Mouse (Mus musculus): ENCODE results near the gene Flot2. TPM values are rescaled to one million over a fixed set of nuclear protein-coding genes. Genes with fewer than 3 reads are reported as not detected.
A peak's percentile ranks its signal among the peaks of the same experiment; 100 is the strongest.

The Flot2 gene
- polyA plus RNA-seq (2011; ENCODE audit: insufficient read length, low read depth, missing spikeins): 70.0 and 71.3 TPM in 2 replicates

DNA sequence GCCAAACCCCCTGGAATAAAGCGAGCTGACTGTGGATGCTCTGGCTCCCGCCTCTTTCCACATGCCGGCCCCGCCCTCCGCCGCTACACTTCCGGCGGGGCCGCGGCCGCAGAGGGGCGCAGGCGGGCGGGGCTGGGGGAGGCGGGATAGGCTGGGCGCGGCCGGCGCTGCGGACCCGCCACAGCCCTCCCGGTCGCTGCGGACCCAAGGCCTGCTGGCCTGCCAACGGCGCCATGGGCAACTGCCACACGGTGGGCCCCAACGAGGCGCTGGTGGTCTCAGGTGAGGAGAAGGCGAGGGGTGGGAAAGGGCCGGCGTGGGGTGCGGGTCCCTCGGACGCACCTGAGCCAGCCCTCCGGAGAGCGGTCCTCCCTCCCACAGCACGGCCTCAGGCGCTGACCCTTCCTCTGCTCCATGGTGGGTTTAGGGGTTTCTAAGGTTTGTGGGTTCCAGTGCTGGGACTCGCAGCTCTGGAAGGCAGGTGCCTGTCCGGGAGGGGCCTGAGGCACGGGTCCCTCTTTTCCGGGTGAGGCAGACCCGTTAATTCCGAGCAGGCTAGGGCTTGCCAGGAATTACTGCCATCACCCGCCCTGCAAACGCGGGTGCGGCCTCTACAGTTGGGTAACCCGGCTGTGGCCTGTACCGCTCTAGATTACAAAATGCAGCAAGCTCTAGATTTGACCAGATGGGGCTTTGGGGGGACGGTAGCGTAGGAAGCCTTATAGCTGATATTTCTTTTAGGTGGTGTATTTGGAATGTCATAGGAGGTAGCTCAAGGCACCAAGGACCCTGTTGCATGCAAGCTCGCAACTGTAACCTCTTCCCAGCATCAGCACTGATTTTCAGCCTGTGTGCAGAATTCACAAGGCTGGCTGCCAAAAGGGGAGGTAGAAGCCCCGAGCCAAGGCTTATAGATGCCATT, at the start of gene Flot2:
Gene Flot2 (plus strand): TSS at position 101 of the 922 bp plus-strand sequence.
- TF ChIP-seq POLR2A (IDR thresholded peaks at IDR 0.05; ENCODE audit: low read depth, low read length): peak; percentile 75
- TF ChIP-seq CTCF (IDR thresholded peaks at IDR 0.05; ENCODE audit: borderline replicate concordance, insufficient read depth, low read length): no peak
- Histone ChIP-seq H3K4me1 (ENCODE audit: control insufficient read depth, insufficient read depth, low read length) (no peaks in the 10 kb centered on the region), H3K4me3 (ENCODE audit: insufficient read depth, low read length) (peak within 1 kb of the TSS; percentile 95), H3K27ac (ENCODE audit: insufficient read depth, low read length) (peak within 1 kb of the TSS; percentile 67)

DNA sequence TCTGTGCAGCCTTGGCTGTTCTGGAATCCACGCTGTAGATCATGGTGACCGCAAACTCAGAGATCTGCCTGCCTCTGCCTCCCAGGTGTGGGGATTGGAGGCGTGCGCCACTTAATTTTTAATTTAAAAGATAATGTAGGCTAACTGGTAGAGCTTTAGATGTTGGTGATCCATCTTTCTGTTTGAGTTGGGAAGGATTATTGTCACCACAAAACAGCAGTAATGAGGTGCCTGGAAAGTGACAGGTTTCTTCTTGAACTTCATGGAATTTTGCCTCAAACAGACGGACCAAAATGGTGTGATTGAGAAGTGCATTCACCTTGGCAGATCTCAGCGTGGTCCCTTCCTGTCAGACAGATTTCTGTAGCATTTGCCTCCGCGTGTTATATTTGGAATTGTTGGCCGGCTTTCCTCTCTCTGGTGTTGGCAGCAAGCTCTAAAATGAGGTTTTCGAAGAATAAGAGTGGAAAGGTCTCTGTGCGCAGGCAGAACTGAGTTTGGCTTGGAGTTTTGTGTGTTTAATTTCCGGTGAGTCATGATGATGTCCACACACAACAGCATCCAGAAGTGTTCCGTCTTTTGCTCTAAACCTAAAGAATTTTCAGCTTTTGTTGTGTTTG, 48.5 kb upstream of the Flot2 start:
- Histone ChIP-seq H3K27ac (ENCODE audit: insufficient read depth, low read length) (no peak overlapping the region), H3K4me1 (ENCODE audit: control insufficient read depth, insufficient read depth, low read length) (peaks cover 2% of the 10 kb centered on the region; the same call in 1 of the 2 replicates), H3K4me3 (ENCODE audit: insufficient read depth, low read length) (no peak overlapping the region)
- TF ChIP-seq CTCF (IDR thresholded peaks at IDR 0.05; ENCODE audit: borderline replicate concordance, insufficient read depth, low read length) (no peak), POLR2A (IDR thresholded peaks at IDR 0.05; ENCODE audit: low read depth, low read length) (no peak)

DNA sequence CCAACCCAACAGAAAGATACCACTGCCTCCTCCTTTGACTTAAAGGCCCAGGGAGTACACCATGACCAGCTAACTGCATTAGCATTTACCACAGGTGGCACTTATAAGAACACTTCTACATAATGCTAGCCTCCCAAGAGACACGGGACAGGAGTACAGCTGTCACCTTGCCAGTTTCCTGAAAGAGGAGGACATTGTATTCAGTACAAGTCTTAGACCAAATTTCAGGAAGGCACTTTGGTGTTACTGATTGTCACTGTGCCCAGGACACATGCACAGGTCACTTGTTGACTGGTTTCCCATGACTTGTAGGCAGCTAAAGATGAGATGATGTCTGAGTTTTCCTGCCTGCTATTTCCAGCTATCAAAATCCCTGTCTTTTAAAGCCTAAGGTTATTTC, 42.2 kb upstream of the Flot2 start:
- H3K27ac ChIP-seq (ENCODE audit: insufficient read depth, low read length): no peak overlapping the region
- H3K4me1 ChIP-seq (ENCODE audit: control insufficient read depth, insufficient read depth, low read length): no peaks in the 10 kb centered on the region
- TF ChIP-seq CTCF (IDR thresholded peaks at IDR 0.05; ENCODE audit: borderline replicate concordance, insufficient read depth, low read length): no peak
- TF ChIP-seq POLR2A (IDR thresholded peaks at IDR 0.05; ENCODE audit: low read depth, low read length): no peak
- H3K4me3 ChIP-seq (ENCODE audit: insufficient read depth, low read length): no peak overlapping the region

DNA sequence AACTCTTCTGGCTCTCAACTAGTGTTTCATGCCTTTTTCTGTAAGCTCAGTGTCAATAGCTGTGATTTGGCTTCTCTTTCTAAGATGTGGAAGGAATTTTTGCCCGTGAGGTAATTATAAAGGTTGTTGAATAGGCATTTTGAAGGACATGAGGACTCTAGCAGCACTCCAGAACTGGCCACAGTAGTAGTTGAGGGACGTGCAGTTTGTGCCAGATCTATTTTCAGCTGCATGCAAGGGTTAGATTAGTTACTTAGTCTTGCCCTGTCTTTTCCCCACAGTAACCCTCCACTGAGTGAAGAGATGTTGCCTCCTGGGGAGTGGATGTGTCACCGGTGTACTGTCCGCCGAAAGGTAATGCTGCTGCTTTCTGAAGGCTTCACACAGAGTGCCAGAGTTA, 31.3 kb upstream of the Flot2 start:
- no peak overlapping the region for H3K4me3 ChIP-seq (ENCODE audit: insufficient read depth, low read length)
- H3K4me1 ChIP-seq (ENCODE audit: control insufficient read depth, insufficient read depth, low read length): no peaks in the 10 kb centered on the region; the same call in 1 of the 2 replicates
- TF ChIP-seq CTCF (IDR thresholded peaks at IDR 0.05; ENCODE audit: borderline replicate concordance, insufficient read depth, low read length) (no peak), POLR2A (IDR thresholded peaks at IDR 0.05; ENCODE audit: low read depth, low read length) (no peak)
- no peak overlapping the region for H3K27ac ChIP-seq (ENCODE audit: insufficient read depth, low read length)

DNA sequence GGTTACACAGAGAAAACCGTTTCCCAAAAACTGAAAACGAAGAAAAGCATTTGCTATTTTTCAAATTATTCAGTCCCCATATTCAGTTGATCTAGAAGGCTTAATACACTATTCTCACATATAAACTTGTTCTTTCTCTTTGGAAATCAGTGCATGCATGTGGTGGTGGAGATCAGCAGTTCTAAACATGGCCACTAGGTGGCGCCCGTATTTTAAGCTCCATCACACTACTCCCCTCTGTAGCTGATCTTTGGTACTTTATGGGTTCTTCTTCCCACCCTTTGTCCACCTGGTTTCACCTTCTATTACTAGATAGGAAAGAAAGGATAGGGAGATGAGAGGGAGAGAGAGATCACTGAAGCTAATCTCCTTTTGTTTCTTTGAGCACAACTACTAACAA, 18.1 kb upstream of the Flot2 start:
- Histone ChIP-seq H3K4me1 (ENCODE audit: control insufficient read depth, insufficient read depth, low read length) (no peaks in the 10 kb centered on the region), H3K27ac (ENCODE audit: insufficient read depth, low read length) (no peak overlapping the region), H3K4me3 (ENCODE audit: insufficient read depth, low read length) (no peak overlapping the region)
- no peak for TF ChIP-seq POLR2A (IDR thresholded peaks at IDR 0.05; ENCODE audit: low read depth, low read length)
- peak; percentile 32; the same call in 1 of the 2 replicates for TF ChIP-seq CTCF (IDR thresholded peaks at IDR 0.05; ENCODE audit: borderline replicate concordance, insufficient read depth, low read length)

DNA sequence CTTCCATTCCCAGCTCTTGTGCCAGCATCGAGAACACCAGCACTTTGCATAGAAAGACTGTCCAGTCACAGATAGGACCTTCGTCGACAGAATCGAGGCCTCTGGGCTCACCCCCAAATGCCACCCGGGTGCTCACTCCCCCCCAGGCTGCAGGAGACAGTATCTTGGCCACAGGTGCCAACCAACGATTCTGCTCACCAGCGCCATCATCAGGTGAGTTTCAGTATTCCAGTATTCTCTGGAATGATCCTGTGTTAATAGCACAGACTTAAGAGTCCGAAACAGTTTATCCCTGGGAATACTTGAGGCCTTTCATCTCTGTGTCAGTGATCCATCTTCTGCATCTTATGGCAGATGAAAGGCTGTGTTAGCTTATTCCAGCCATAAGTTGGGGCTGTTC, 14.1 kb upstream of the Flot2 start:
- H3K4me3 ChIP-seq (ENCODE audit: insufficient read depth, low read length): no peak overlapping the region
- peak; percentile 21; the same call in 1 of the 2 replicates for TF ChIP-seq CTCF (IDR thresholded peaks at IDR 0.05; ENCODE audit: borderline replicate concordance, insufficient read depth, low read length)
- TF ChIP-seq POLR2A (IDR thresholded peaks at IDR 0.05; ENCODE audit: low read depth, low read length): no peak
- H3K4me1 ChIP-seq (ENCODE audit: control insufficient read depth, insufficient read depth, low read length): no peaks in the 10 kb centered on the region
- H3K27ac ChIP-seq (ENCODE audit: insufficient read depth, low read length): no peak overlapping the region

DNA sequence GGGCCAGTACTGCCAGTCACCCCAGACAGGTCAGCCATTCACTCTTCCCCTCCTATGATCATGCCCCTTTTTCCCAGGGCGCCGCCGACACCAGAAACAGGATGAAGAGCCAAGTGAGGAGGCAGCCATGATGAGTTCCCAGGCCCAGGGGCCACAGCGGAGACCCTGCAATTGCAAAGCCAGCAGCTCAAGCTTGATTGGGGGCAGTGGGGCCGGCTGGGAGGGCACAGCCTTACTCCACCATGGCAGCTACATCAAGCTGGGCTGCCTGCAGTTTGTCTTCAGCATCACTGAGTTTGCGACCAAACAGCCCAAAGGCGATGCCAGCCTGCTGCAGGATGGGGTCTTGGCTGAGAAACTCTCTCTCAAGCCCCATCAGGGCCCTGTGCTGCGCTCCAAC, 8.5 kb upstream of the Flot2 start:
- H3K4me1 ChIP-seq (ENCODE audit: control insufficient read depth, insufficient read depth, low read length): peaks cover 4% of the 10 kb centered on the region
- H3K27ac ChIP-seq (ENCODE audit: insufficient read depth, low read length): no peak overlapping the region
- H3K4me3 ChIP-seq (ENCODE audit: insufficient read depth, low read length): no peak overlapping the region
- TF ChIP-seq CTCF (IDR thresholded peaks at IDR 0.05; ENCODE audit: borderline replicate concordance, insufficient read depth, low read length) (no peak), POLR2A (IDR thresholded peaks at IDR 0.05; ENCODE audit: low read depth, low read length) (no peak)

DNA sequence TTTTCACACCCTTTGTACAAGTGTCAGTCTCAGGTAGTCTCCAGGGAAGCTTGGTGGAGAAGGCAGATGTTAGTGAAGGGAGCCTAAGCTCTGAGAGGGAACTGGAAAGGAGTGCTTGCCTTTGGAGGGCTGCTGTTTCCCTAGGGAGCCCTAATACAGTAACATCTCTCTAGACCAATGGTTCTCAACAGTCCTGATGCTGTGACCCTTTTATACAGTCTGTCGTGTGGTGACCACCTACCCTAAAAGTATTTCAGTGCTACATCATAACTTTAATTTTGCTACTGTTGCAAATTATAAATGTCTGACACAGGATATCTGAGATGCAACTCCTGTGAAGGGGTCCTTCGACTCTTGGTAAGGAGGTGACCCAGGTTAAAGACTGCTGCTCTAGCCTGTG, 7.1 kb upstream of the Flot2 start:
- no peak overlapping the region for H3K27ac ChIP-seq (ENCODE audit: insufficient read depth, low read length)
- TF ChIP-seq POLR2A (IDR thresholded peaks at IDR 0.05; ENCODE audit: low read depth, low read length) (no peak), CTCF (IDR thresholded peaks at IDR 0.05; ENCODE audit: borderline replicate concordance, insufficient read depth, low read length) (no peak)
- peaks cover 4% of the 10 kb centered on the region for H3K4me1 ChIP-seq (ENCODE audit: control insufficient read depth, insufficient read depth, low read length)
- H3K4me3 ChIP-seq (ENCODE audit: insufficient read depth, low read length): no peak overlapping the region

DNA sequence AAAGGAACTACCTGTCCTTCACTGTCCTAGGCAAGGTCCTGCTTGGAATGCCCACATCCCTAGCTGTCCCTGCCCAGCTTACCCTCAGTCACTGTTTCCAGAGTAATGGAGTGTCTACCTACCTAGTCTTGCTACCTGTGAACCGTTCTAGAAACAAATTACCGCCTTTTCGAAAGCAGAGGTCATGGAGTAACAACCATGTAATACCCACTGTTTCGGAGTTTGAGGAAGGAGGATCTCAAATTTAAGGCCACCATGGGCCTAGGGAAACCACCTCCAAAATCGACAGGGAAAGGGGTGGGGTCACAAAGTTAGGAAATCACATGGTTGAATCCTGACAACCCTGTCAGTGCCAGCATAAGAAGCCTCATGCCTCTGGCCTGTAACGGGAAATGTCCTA, 6.3 kb upstream of the Flot2 start:
- Histone ChIP-seq H3K4me1 (ENCODE audit: control insufficient read depth, insufficient read depth, low read length) (peaks cover 4% of the 10 kb centered on the region), H3K4me3 (ENCODE audit: insufficient read depth, low read length) (no peak overlapping the region), H3K27ac (ENCODE audit: insufficient read depth, low read length) (peak overlapping the region; percentile 9; the same call in 1 of the 2 replicates)
- no peak for TF ChIP-seq POLR2A (IDR thresholded peaks at IDR 0.05; ENCODE audit: low read depth, low read length)
- TF ChIP-seq CTCF (IDR thresholded peaks at IDR 0.05; ENCODE audit: borderline replicate concordance, insufficient read depth, low read length): no peak
